Mouse (Mus musculus) ES-E14 (cell line): Measurements from ENCODE around the gene Mrpl45.

Source experiments
- MAFK ChIP-seq: IDR thresholded peaks from 2 replicates; pipeline ENCODE4 v1.6.1; 2014; ENCODE audit warnings: mild to moderate bottlenecking, low read depth, low read length, inconsistent platforms; ENCODE audit not compliant: insufficient read depth
- ZC3H11A ChIP-seq: IDR thresholded peaks from 2 replicates; pipeline ENCODE4 v1.6.1; 2012; ENCODE audit warnings: low read depth, mild to moderate bottlenecking, inconsistent platforms, low read length, borderline replicate concordance

GRCm38 (mm10) chr11:97336751-97337345 is 21.3 kb downstream of the Mrpl45 start:
- no peak for TF ChIP-seq MAFK
- no peak for TF ChIP-seq ZC3H11A
